Mouse (Mus musculus): ENCODE data around the gene Rcn3.

- TF ChIP-seq CHD2 (IDR thresholded peaks at IDR 0.05; ENCODE audit: low read depth, low read length) (no peak), ZNF384 (IDR thresholded peaks at IDR 0.05; ENCODE audit: low read depth, low read length) (no peak), ZC3H11A (IDR thresholded peaks at IDR 0.05; ENCODE audit: borderline replicate concordance, low read depth, low read length) (peak; percentile 42; the same call in 1 of the 2 replicates), MAFK (IDR thresholded peaks at IDR 0.05; ENCODE audit: insufficient read depth, low read depth, low read length) (no peak), HCFC1 (IDR thresholded peaks at IDR 0.05; ENCODE audit: borderline replicate concordance, insufficient read depth, low read length) (no peak)
Observed at GRCm38 (mm10) chr7:45135993-45136567, 44.1 kb upstream of the Rcn3 start, which contains the start of the genes Gm45713 and Flt3l.
